Comparison of ENCODE assay signal across 26 mouse cellular contexts in the genomic region with DNA sequence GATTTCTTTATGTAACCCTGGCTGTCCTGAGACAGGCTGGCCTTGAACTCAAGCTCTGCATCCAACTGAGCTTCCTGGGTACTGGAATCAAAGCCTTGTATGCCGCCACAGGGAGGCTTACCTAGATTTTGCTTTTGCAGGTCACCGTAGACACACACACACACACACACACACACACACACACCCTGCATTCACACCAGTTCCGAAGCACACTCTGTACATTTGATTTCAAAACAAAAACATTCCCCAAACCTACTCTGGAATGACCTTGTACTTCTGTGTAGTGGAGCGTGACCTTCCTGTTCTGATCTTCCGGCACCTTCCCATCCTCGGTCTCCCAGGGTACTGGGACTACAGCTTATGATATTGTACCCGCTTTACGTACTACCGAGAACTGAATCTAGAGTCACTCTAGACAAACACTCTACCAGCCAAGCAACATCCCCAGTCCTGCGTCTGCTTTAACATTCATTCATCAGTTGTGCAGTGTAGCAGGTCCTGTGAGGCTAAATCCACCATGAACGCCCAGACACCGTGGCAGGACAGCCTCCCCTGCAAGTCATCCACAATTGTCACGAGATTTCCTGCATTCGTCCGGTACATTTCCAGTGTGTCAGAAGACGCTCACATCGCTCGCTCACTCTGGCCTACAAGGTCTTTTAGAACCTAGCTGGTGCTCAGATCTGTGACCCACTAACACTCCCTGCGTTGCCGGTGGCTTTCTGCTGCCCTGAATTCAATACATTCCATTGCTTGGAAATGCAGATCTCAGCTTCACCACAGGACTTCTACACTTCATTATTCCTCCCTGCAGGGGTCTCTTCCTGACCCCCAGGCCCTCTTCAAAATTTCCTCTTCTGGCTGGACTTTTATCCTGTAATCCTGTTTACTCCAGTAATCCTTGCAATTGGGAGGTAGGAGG. TPM values are rescaled to one million over a fixed set of nuclear protein-coding genes. Genes with fewer than 3 reads are reported as not detected.
DNase-seq lines count a peak whose midpoint lies in the region; ATAC-seq and TF ChIP-seq lines count a peak whose summit lies in the region.
"Had no signal": no experiment of that assay in that cellular context is flagged by ENCODE, and none has a peak within 500 bp of the region (broad histone marks: within the 10 kb centered on the region; RNA-seq: fewer than 3 reads in every experiment).

No protein-coding gene starts in this region.

- no peak for ATAC-seq in forebrain, embryonic 15.5 days (replicated peaks)
- no peak for ATAC-seq in forebrain, embryonic 14.5 days
- ATAC-seq: hindbrain, embryonic 16.5 days; intestine, embryonic 16.5 days had no signal

- H3K4me2 ChIP-seq in forebrain, embryonic 15.5 days (replicated peaks): no peak overlapping the region
- H3K4me2 ChIP-seq in forebrain, embryonic 14.5 days (ENCODE audit: low read length): no peak overlapping the region
- H3K4me2 ChIP-seq: forebrain, embryonic 12.5 days had no signal

- H3K36me3 ChIP-seq in forebrain, embryonic 15.5 days: peaks cover 62% of the 10 kb centered on the region
- peaks cover 75% of the 10 kb centered on the region for H3K36me3 ChIP-seq in forebrain, embryonic 14.5 days (ENCODE audit: control insufficient read depth, insufficient read depth, low read length)
- H3K36me3 ChIP-seq in ES-Bruce4 (ENCODE audit: control insufficient read depth, insufficient read depth, low read length, poor library complexity, severe bottlenecking): peaks cover 2% of the 10 kb centered on the region; the same call in 1 of the 2 replicates

- no peaks in the 10 kb centered on the region for H3K27me3 ChIP-seq in forebrain, embryonic 15.5 days
- no peaks in the 10 kb centered on the region for H3K27me3 ChIP-seq in forebrain, embryonic 14.5 days (replicated peaks; ENCODE audit: control insufficient read depth, insufficient read depth, low read length)
- H3K27me3 ChIP-seq in ES-Bruce4 (ENCODE audit: control insufficient read depth, insufficient read depth, low read length, poor library complexity, severe bottlenecking): no peaks in the 10 kb centered on the region
- H3K27me3 ChIP-seq: forebrain, embryonic 12.5 days had no signal

- 0 out of 2 replicates have a peak overlapping the region, but pooled peaks have one; percentile 19 for H3K9ac ChIP-seq in forebrain, embryonic 15.5 days (replicated peaks)
- no peak overlapping the region for H3K9ac ChIP-seq in forebrain, embryonic 14.5 days (ENCODE audit: low read length)
- H3K9ac ChIP-seq in ES-Bruce4 (ENCODE audit: low read depth, poor library complexity, severe bottlenecking): peak overlapping the region; percentile 27
- H3K9ac ChIP-seq: forebrain, embryonic 12.5 days had no signal

- no peak overlapping the region for H3K4me3 ChIP-seq in forebrain, embryonic 15.5 days
- H3K4me3 ChIP-seq in forebrain, embryonic 14.5 days (ENCODE audit: low read depth, low read length): no peak overlapping the region
- H3K4me3 ChIP-seq in ES-Bruce4 (ENCODE audit: low read depth, low read length): peak overlapping the region; percentile 37
- H3K4me3 ChIP-seq: forebrain, embryonic 12.5 days; gastrocnemius, adult 2 months; layer of hippocampus, adult 2 months had no signal

- no peaks in the 10 kb centered on the region for H3K4me1 ChIP-seq in forebrain, embryonic 15.5 days
- no peaks in the 10 kb centered on the region for H3K4me1 ChIP-seq in forebrain, embryonic 14.5 days (ENCODE audit: control insufficient read depth, insufficient read depth, low read length)
- H3K4me1 ChIP-seq in ES-Bruce4 (ENCODE audit: control insufficient read depth, insufficient read depth, low read length): peaks cover 5% of the 10 kb centered on the region
- H3K4me1 ChIP-seq: forebrain, embryonic 12.5 days had no signal

- TF ChIP-seq EP300 in ES-Bruce4 (IDR thresholded peaks at IDR 0.05; ENCODE audit: insufficient read depth, low read depth, low read length): peak; percentile 98

- H3K27ac ChIP-seq in forebrain, embryonic 15.5 days (replicated peaks): no peak overlapping the region
- no peak overlapping the region for H3K27ac ChIP-seq in forebrain, embryonic 14.5 days (ENCODE audit: low read depth, low read length)
- H3K27ac ChIP-seq in ES-Bruce4 (ENCODE audit: insufficient read depth, low read length): peak overlapping the region; percentile 99
- H3K27ac ChIP-seq: forebrain, embryonic 12.5 days; gastrocnemius, adult 2 months; layer of hippocampus, adult 2 months had no signal

- peak; percentile 26 for DNase-seq in adrenal gland, adult 2 months
- DNase-seq in adrenal gland, postnatal 14 days: no peak
- no peak for DNase-seq in forebrain, embryonic 14.5 days (ENCODE audit: low spot score)
- DNase-seq in ZHBTc4 (ENCODE audit: low read depth, low spot score): peak; percentile 99
- DNase-seq in thymus, postnatal 14 days: no peak
- no peak for DNase-seq in layer of hippocampus, adult 18-20 months (ENCODE audit: low spot score in 2 of 2)
- DNase-seq: adrenal gland, postnatal 25 days; gastrocnemius, adult 2 months; heart, postnatal 4 days; kidney, adult 9 months; kidney, postnatal 14 days; layer of hippocampus, postnatal 36 days; lung, postnatal 4 days; right cerebral cortex, adult 18-20 months; right cerebral cortex, postnatal 4 days; thymus, postnatal 25 days had no signal

- no peak for TF ChIP-seq CTCF in ES-Bruce4 (IDR thresholded peaks at IDR 0.05; ENCODE audit: low read depth, low read length)

- H3K9me3 ChIP-seq in forebrain, embryonic 15.5 days: no peaks in the 10 kb centered on the region
- H3K9me3 ChIP-seq in forebrain, embryonic 14.5 days (replicated peaks; ENCODE audit: control insufficient read depth, low read length): no peaks in the 10 kb centered on the region
- no peaks in the 10 kb centered on the region for H3K9me3 ChIP-seq in ES-Bruce4 (replicated peaks; ENCODE audit: control insufficient read depth, insufficient read depth, low read length, poor library complexity, severe bottlenecking)
- H3K9me3 ChIP-seq: forebrain, embryonic 12.5 days had no signal

- TF ChIP-seq POLR2A in ES-Bruce4 (IDR thresholded peaks at IDR 0.05; ENCODE audit: insufficient read depth, low read length): no peak

- 36% methylated on average over 20 of the region's 20 CpGs for WGBS in forebrain, embryonic 15.5 days
- 34% methylated on average over 20 of the region's 20 CpGs for WGBS in forebrain, embryonic 14.5 days

RNA-seq across cellular contexts. Expression of a gene that starts 14.9 kb away (rescaled TPM):
- total RNA-seq in adrenal gland, adult 2 months (2021): 10 to 100 TPM in 1 of 2 experiments, 1 to 10 TPM in 1; 9.1 to 14.2 TPM
- 11.4 and 14.8 TPM in 2 replicates for polyA plus RNA-seq in adrenal gland, adult 2 months (2012; rRNA removed)
- 7.3 and 10.9 TPM in 2 replicates for total RNA-seq in adrenal gland, postnatal 14 days (2021)
- polyA plus RNA-seq in forebrain, embryonic 15.5 days (2015; fragmentation: Nextera tagmentation; extraction: Ambion mirVana): 3.4 and 4.5 TPM in 2 replicates
- 3.3 and 3.8 TPM in 2 replicates for polyA plus RNA-seq in forebrain, embryonic 14.5 days (2014; fragmentation: Nextera tagmentation; extraction: Ambion mirVana)
- 57.6 and 60.5 TPM in 2 replicates for polyA plus RNA-seq in ES-Bruce4 (2011; ENCODE audit: insufficient read depth, insufficient read length, low read depth, missing spikeins)
- total RNA-seq in layer of hippocampus, adult 18-20 months (2021): 100 to 1,000 TPM; 134 to 148 TPM
- total RNA-seq: common myeloid progenitor, adult 5-6 weeks; monocyte, adult 5-6 weeks had no signal
- polyA plus RNA-seq: liver, embryonic 16.5 days had no signal

RNA-seq across cellular contexts. Expression of a gene that starts 42.9 kb away (rescaled TPM):
- total RNA-seq in adrenal gland, adult 2 months (2021): 1 to 10 TPM; 2.7 to 6.9 TPM
- polyA plus RNA-seq in adrenal gland, adult 2 months (2012; rRNA removed): 4.5 and 5.6 TPM in 2 replicates
- total RNA-seq in adrenal gland, postnatal 14 days (2021): 2.8 and 4.3 TPM in 2 replicates
- polyA plus RNA-seq in forebrain, embryonic 15.5 days (2015; fragmentation: Nextera tagmentation; extraction: Ambion mirVana): 12.5 and 16.4 TPM in 2 replicates
- 8.6 and 11.1 TPM in 2 replicates for polyA plus RNA-seq in forebrain, embryonic 14.5 days (2014; fragmentation: Nextera tagmentation; extraction: Ambion mirVana)
- polyA plus RNA-seq in ES-Bruce4 (2011; ENCODE audit: insufficient read depth, insufficient read length, low read depth, missing spikeins): 5.2 and 7.6 TPM in 2 replicates
- total RNA-seq in layer of hippocampus, adult 18-20 months (2021): 100 to 1,000 TPM; 368 to 411 TPM
- total RNA-seq: common myeloid progenitor, adult 5-6 weeks; gastrocnemius, adult 2 months; liver, adult 2 months; monocyte, adult 5-6 weeks had no signal
- polyA plus RNA-seq: liver, adult 2 months; liver, embryonic 16.5 days had no signal

RNA-seq across cellular contexts. Expression of a gene that starts 58.6 kb away (rescaled TPM):
- total RNA-seq in adrenal gland, adult 2 months (2021): 1 to 10 TPM in 1 of 2 experiments, under 1 TPM in 1; 0.32 to 1.5 TPM
- polyA plus RNA-seq in adrenal gland, adult 2 months (2012; rRNA removed): 1.5 and 1.6 TPM in 2 replicates
- total RNA-seq in adrenal gland, postnatal 14 days (2021): 2.1 and 2.3 TPM in 2 replicates
- 1.5 and 2.0 TPM in 2 replicates for polyA plus RNA-seq in forebrain, embryonic 15.5 days (2015; fragmentation: Nextera tagmentation; extraction: Ambion mirVana)
- polyA plus RNA-seq in forebrain, embryonic 14.5 days (2014; fragmentation: Nextera tagmentation; extraction: Ambion mirVana): 0.43 and 1.2 TPM in 2 replicates
- 3.0 and 3.4 TPM in 2 replicates for polyA plus RNA-seq in ES-Bruce4 (2011; ENCODE audit: insufficient read depth, insufficient read length, low read depth, missing spikeins)
- total RNA-seq in layer of hippocampus, adult 18-20 months (2021): 100 to 1,000 TPM; 486 to 548 TPM
- total RNA-seq: common myeloid progenitor, adult 5-6 weeks had no signal
- polyA plus RNA-seq: liver, embryonic 16.5 days had no signal

RNA-seq across cellular contexts. Expression of a gene that starts 58.7 kb away (rescaled TPM):
- 10 to 100 TPM; 65.1 to 90.8 TPM for total RNA-seq in adrenal gland, adult 2 months (2021)
- polyA plus RNA-seq in adrenal gland, adult 2 months (2012; rRNA removed): 199 and 200 TPM in 2 replicates
- total RNA-seq in adrenal gland, postnatal 14 days (2021): 94.6 and 99.3 TPM in 2 replicates
- 19.6 and 21.4 TPM in 2 replicates for polyA plus RNA-seq in forebrain, embryonic 15.5 days (2015; fragmentation: Nextera tagmentation; extraction: Ambion mirVana)
- 19.8 and 23.6 TPM in 2 replicates for polyA plus RNA-seq in forebrain, embryonic 14.5 days (2014; fragmentation: Nextera tagmentation; extraction: Ambion mirVana)
- polyA plus RNA-seq in ES-Bruce4 (2011; ENCODE audit: insufficient read depth, insufficient read length, low read depth, missing spikeins): 214 and 225 TPM in 2 replicates
- 10 to 100 TPM; 55.4 to 56.7 TPM for total RNA-seq in layer of hippocampus, adult 18-20 months (2021)

Comparison
In these comparisons a context has a peak if more than half of its experiments do, and no peak if none do; other contexts are left out.
1. DNase-seq: peak in adrenal gland, adult 2 months (single experiment) and ZHBTc4 (single experiment); none in adrenal gland, postnatal 14 days (single experiment), forebrain, embryonic 14.5 days (single experiment), thymus, postnatal 14 days (single experiment) and layer of hippocampus, adult 18-20 months (0 of 2).